Mouse (Mus musculus): ENCODE measurements around the gene Ncam2. TPM values are rescaled to one million over a fixed set of nuclear protein-coding genes. Genes with fewer than 3 reads are reported as not detected.

Gene Ncam2
- 0.04 and 0.05 TPM in 2 replicates for polyA plus RNA-seq (2012; rRNA removed)

GRCm38 (mm10) chr16:81200201-81201071 lies at the start of gene Ncam2:
Ncam2 (plus strand) TSS chr16:81200697.
- WGBS, result 1% methylated on average over 70 of the region's 70 CpGs
- DNase-seq (ENCODE audit: low read depth, low spot score), result no peak

GRCm38 (mm10) chr16:81170828-81171227 lies 29.7 kb upstream of the Ncam2 start:
- WGBS, result 70% methylated on average over 2 of the region's 2 CpGs
- no peak for DNase-seq (ENCODE audit: low read depth, low spot score)

- WGBS, result 42% methylated on average over 8 of the region's 8 CpGs
- no peak for DNase-seq (ENCODE audit: low read depth, low spot score)
Observed at GRCm38 (mm10) chr16:81175302-81175943, 25.1 kb upstream of the Ncam2 start.

GRCm38 (mm10) chr16:81179801-81180200 lies 20.7 kb upstream of the Ncam2 start:
- 80% methylated on average over 5 of the region's 5 CpGs for WGBS

GRCm38 (mm10) chr16:81187579-81188179 lies 12.8 kb upstream of the Ncam2 start:
- 85% methylated on average over 16 of the region's 16 CpGs for WGBS
- DNase-seq (ENCODE audit: low read depth, low spot score), result no peak

More at GRCm38 (mm10) chr16:81179801-81180200, 20.7 kb upstream of the Ncam2 start:
- no peak for DNase-seq (ENCODE audit: low read depth, low spot score)

GRCm38 (mm10) chr16:81191621-81192020 lies 8.9 kb upstream of the Ncam2 start:
- WGBS, result 72% methylated on average over 2 of the region's 2 CpGs
- DNase-seq (ENCODE audit: low read depth, low spot score), result no peak

- 70% methylated on average over 4 of the region's 4 CpGs for WGBS
Observed at GRCm38 (mm10) chr16:81192607-81193006, 7.9 kb upstream of the Ncam2 start.

GRCm38 (mm10) chr16:81199467-81199866 lies 1.0 kb upstream of the Ncam2 start:
- WGBS, result 72% methylated on average over 5 of the region's 5 CpGs
- DNase-seq (ENCODE audit: low read depth, low spot score), result no peak

More at GRCm38 (mm10) chr16:81192607-81193006, 7.9 kb upstream of the Ncam2 start:
- no peak for DNase-seq (ENCODE audit: low read depth, low spot score)

- DNase-seq (ENCODE audit: low read depth, low spot score), result no peak
- 27% methylated on average over 5 of the region's 5 CpGs for WGBS
Observed at GRCm38 (mm10) chr16:81201471-81201870, 974 bp downstream of the Ncam2 start.

- DNase-seq (ENCODE audit: low read depth, low spot score), result no peak
- WGBS, result 13% methylated on average over 4 of the region's 4 CpGs
Observed at GRCm38 (mm10) chr16:81201992-81202391, 1.5 kb downstream of the Ncam2 start.

GRCm38 (mm10) chr16:81202721-81203161 lies 2.2 kb downstream of the Ncam2 start:
- DNase-seq (ENCODE audit: low read depth, low spot score), result no peak
- WGBS, result 69% methylated on average over 8 of the region's 8 CpGs

- DNase-seq (ENCODE audit: low read depth, low spot score), result no peak
- WGBS, result 71% methylated on average over 12 of the region's 12 CpGs
Observed at GRCm38 (mm10) chr16:81204405-81205034, 4.0 kb downstream of the Ncam2 start.

GRCm38 (mm10) chr16:81221176-81221575 lies 20.7 kb downstream of the Ncam2 start:
- WGBS, result 76% methylated on average over 3 of the region's 3 CpGs

GRCm38 (mm10) chr16:81223841-81224240 lies 23.3 kb downstream of the Ncam2 start:
- WGBS, result 77% methylated on average over 1 of the region's 1 CpGs
- DNase-seq (ENCODE audit: low read depth, low spot score), result no peak

More at GRCm38 (mm10) chr16:81221176-81221575, 20.7 kb downstream of the Ncam2 start:
- DNase-seq (ENCODE audit: low read depth, low spot score), result no peak

GRCm38 (mm10) chr16:81224253-81224652 lies 23.8 kb downstream of the Ncam2 start:
- DNase-seq (ENCODE audit: low read depth, low spot score), result no peak

- no peak for DNase-seq (ENCODE audit: low read depth, low spot score)
Observed at GRCm38 (mm10) chr16:81254875-81255274, 54.4 kb downstream of the Ncam2 start.

GRCm38 (mm10) chr16:81260429-81260828 lies 59.9 kb downstream of the Ncam2 start:
- WGBS, result 65% methylated on average over 2 of the region's 2 CpGs
- no peak for DNase-seq (ENCODE audit: low read depth, low spot score)

- WGBS, result 78% methylated on average over 2 of the region's 2 CpGs
- no peak for DNase-seq (ENCODE audit: low read depth, low spot score)
Observed at GRCm38 (mm10) chr16:81273597-81274360, 73.3 kb downstream of the Ncam2 start.

GRCm38 (mm10) chr16:81284241-81284640 lies 83.7 kb downstream of the Ncam2 start:
- WGBS, result 40% methylated on average over 5 of the region's 5 CpGs
- DNase-seq (ENCODE audit: low read depth, low spot score), result no peak

Data from large intestine, adult 2 months (tissue).